8 mouse cellular contexts compared by ENCODE assay signal in the genomic region with DNA sequence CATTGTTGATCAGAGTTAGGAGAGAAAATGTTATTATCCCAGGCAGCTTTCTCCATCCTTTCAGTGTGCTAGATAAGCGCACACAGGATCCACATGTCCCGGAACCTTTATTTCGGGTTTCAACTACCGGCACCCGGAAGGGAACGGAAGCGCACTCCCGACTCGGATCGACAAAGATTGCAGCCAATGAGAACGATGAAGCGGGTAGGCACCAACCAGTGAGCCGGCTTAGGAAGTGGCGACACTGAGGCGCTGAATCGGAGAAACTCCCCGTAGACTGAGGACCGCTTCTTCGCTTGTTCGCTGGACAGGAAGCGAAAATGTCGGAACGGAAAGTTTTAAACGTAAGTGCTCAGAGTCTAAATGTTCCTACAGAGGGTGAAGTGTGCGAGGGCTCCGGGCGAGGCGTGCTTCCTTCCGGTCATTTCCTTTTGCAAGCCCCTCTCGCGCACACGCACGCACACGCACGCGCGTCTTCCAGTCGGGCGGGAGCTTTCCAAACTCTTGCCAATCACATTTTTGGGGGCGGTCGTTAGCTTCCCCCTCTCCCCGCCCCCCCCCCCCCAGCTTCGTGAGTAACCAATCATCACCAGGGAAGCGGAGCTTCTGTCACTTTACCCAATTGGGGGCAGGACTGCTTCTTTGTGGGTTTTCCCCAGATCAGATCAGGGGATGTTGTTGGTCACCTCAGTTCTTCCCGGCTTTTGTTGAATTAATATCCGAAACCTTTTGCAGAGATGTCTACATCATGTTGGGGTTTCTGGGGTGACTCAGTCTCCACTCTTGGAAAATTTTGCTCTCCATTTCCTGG. TPM values are rescaled to one million over a fixed set of nuclear protein-coding genes. Genes with fewer than 3 reads are reported as not detected.
DNase-seq lines count a peak whose midpoint lies in the region; ATAC-seq and TF ChIP-seq lines count a peak whose summit lies in the region.

A gene (plus strand): TSS at position 182 of the 811 bp plus-strand sequence.

- peaks cover 9% of the 10 kb centered on the region for H3K27me3 ChIP-seq in G1E (ENCODE audit: insufficient read depth, low read length)
- H3K27me3 ChIP-seq in forebrain, embryonic 16.5 days (replicated peaks; ENCODE audit: control insufficient read depth, insufficient read depth, low read length), result no peaks in the 10 kb centered on the region; the same call in 1 of the 2 replicates
- no peaks in the 10 kb centered on the region for H3K27me3 ChIP-seq in lung, embryonic 14.5 days (ENCODE audit: insufficient read depth, low read length)
- H3K27me3 ChIP-seq in thymus, adult 2 months (ENCODE audit: control insufficient read depth, insufficient read depth, low read length), result no peaks in the 10 kb centered on the region

- H3K9me3 ChIP-seq in G1E (replicated peaks), result no peaks in the 10 kb centered on the region
- H3K9me3 ChIP-seq in forebrain, embryonic 16.5 days (ENCODE audit: control insufficient read depth, low read length), result no peaks in the 10 kb centered on the region
- no peaks in the 10 kb centered on the region for H3K9me3 ChIP-seq in lung, embryonic 14.5 days (ENCODE audit: low read depth, low read length)

- peak within 1 kb of the TSS; percentile 71 for H3K4me3 ChIP-seq in G1E (ENCODE audit: low read depth, low read length)
- peak within 1 kb of the TSS; percentile 55 for H3K4me3 ChIP-seq in forebrain, embryonic 16.5 days (replicated peaks; ENCODE audit: low read length)
- H3K4me3 ChIP-seq in layer of hippocampus, adult 2 months, result peak within 1 kb of the TSS; percentile 59
- peak within 1 kb of the TSS; percentile 53 for H3K4me3 ChIP-seq in lung, embryonic 14.5 days (ENCODE audit: low read depth, low read length)
- H3K4me3 ChIP-seq in olfactory bulb, adult 2 months (ENCODE audit: insufficient read depth, low read depth, low read length), result peak within 1 kb of the TSS; percentile 96
- peak within 1 kb of the TSS; percentile 92 for H3K4me3 ChIP-seq in thymus, adult 2 months (ENCODE audit: control insufficient read depth, insufficient read depth, low read length)

- no peak for TF ChIP-seq CTCF in G1E (IDR thresholded peaks at IDR 0.05; ENCODE audit: low read depth, low read length)
- no peak for TF ChIP-seq CTCF in layer of hippocampus, adult 2 months (conservative IDR thresholded peaks at IDR 0.05)
- no peak for TF ChIP-seq CTCF in lung, embryonic 14.5 days (IDR thresholded peaks at IDR 0.05; ENCODE audit: low read depth)
- TF ChIP-seq CTCF in olfactory bulb, adult 2 months (IDR thresholded peaks at IDR 0.05; ENCODE audit: insufficient read depth, low read depth, low read length), result no peak
- TF ChIP-seq CTCF in thymus, adult 2 months (IDR thresholded peaks at IDR 0.05; ENCODE audit: borderline replicate concordance, control insufficient read depth, extremely low read depth, insufficient read depth, low read length, poor library complexity), result 0 out of 2 replicates have a peak, but pooled peaks have one; percentile 26

- H3K27ac ChIP-seq in forebrain, embryonic 16.5 days (ENCODE audit: low read length), result peak within 1 kb of the TSS; percentile 95
- H3K27ac ChIP-seq in layer of hippocampus, adult 2 months, result peak within 1 kb of the TSS; percentile 93
- H3K27ac ChIP-seq in lung, embryonic 14.5 days (ENCODE audit: low read depth), result peak within 1 kb of the TSS; percentile 97
- H3K27ac ChIP-seq in olfactory bulb, adult 2 months (ENCODE audit: insufficient read depth, low read depth, low read length), result peak within 1 kb of the TSS; percentile 99
- H3K27ac ChIP-seq in thymus, adult 2 months (ENCODE audit: control insufficient read depth, insufficient read depth, low read length), result peak within 1 kb of the TSS; percentile 92

- TF ChIP-seq POLR2A in olfactory bulb, adult 2 months (IDR thresholded peaks at IDR 0.05; ENCODE audit: insufficient read depth, low read depth, low read length), result peak; percentile 63; the same call in 1 of the 2 replicates
- TF ChIP-seq POLR2A in thymus, adult 2 months (IDR thresholded peaks at IDR 0.05; ENCODE audit: control insufficient read depth, extremely low read depth, insufficient read depth, low read length, poor library complexity), result peak; percentile 74

- ATAC-seq in G1E (ENCODE audit: extremely low read depth, insufficient number of reproducible peaks, low FRiP score, poor library complexity, severe bottlenecking), result peak; percentile 90
- peak; percentile 93 for ATAC-seq in forebrain, embryonic 16.5 days
- ATAC-seq in lung, embryonic 14.5 days (ENCODE audit: insufficient read depth), result peak; percentile 93

- peak; percentile 99 for DNase-seq in G1E (ENCODE audit: low spot score)
- peak; percentile 91 to 93 for DNase-seq in cerebellum, adult 18-20 months
- DNase-seq in heart, postnatal 36 days, result peak; percentile 93 to 95
- peak; percentile 95 for DNase-seq in layer of hippocampus, adult 2 months (ENCODE audit: low spot score in 2 of 2)
- DNase-seq in lung, embryonic 14.5 days, result peak; percentile 98
- peak; percentile 90 for DNase-seq in thymus, adult 2 months

- H3K4me1 ChIP-seq in G1E (ENCODE audit: insufficient read depth, low read depth, low read length), result peaks cover 62% of the 10 kb centered on the region
- peaks cover 21% of the 10 kb centered on the region for H3K4me1 ChIP-seq in forebrain, embryonic 16.5 days (replicated peaks; ENCODE audit: control insufficient read depth, insufficient read depth, low read length)
- H3K4me1 ChIP-seq in lung, embryonic 14.5 days (ENCODE audit: insufficient read depth), result no peaks in the 10 kb centered on the region
- H3K4me1 ChIP-seq in olfactory bulb, adult 2 months (ENCODE audit: control insufficient read depth, insufficient read depth, low read length), result peaks cover 23% of the 10 kb centered on the region
- H3K4me1 ChIP-seq in thymus, adult 2 months (replicated peaks; ENCODE audit: control insufficient read depth, insufficient read depth, low read length), result peaks cover 10% of the 10 kb centered on the region

- H3K4me2 ChIP-seq in forebrain, embryonic 16.5 days (ENCODE audit: low read length), result peak within 1 kb of the TSS; percentile 61
- H3K4me2 ChIP-seq in lung, embryonic 14.5 days, result peak within 1 kb of the TSS; percentile 85

- H3K9ac ChIP-seq in forebrain, embryonic 16.5 days (replicated peaks; ENCODE audit: low read depth, low read length), result peak within 1 kb of the TSS; percentile 64
- H3K9ac ChIP-seq in lung, embryonic 14.5 days, result peak within 1 kb of the TSS; percentile 58

- intact Hi-C loops in heart, postnatal 36 days (cut with DNase I), result loop anchor here (5.0 kb wide), 3 partner anchors 48 to 257 kb away; a partner anchor contains a TSS

- peaks cover 51% of the 10 kb centered on the region for H3K36me3 ChIP-seq in G1E (replicated peaks)
- no peaks in the 10 kb centered on the region for H3K36me3 ChIP-seq in forebrain, embryonic 16.5 days (ENCODE audit: control insufficient read depth, insufficient read depth)
- H3K36me3 ChIP-seq in lung, embryonic 14.5 days (ENCODE audit: insufficient read depth), result peaks cover 24% of the 10 kb centered on the region; the same call in 1 of the 2 replicates
- no peaks in the 10 kb centered on the region; the same call in 1 of the 2 replicates for H3K36me3 ChIP-seq in thymus, adult 2 months (ENCODE audit: control insufficient read depth, insufficient read depth, low read length)

- under 1% methylated on average over 46 of the region's 46 CpGs for WGBS in forebrain, embryonic 16.5 days
- under 1% methylated on average over 45 of the region's 46 CpGs for WGBS in lung, embryonic 14.5 days
- under 1% methylated on average over 45 of the region's 46 CpGs for WGBS in olfactory bulb, adult 2 months
- WGBS in thymus, adult 2 months, result under 1% methylated on average over 46 of the region's 46 CpGs

RNA-seq across cellular contexts. Expression of the gene that starts here (rescaled TPM):
- total RNA-seq in G1E (2014; fragmentation: Nextera tagmentation), result 8.3 and 12.6 TPM in 2 replicates
- total RNA-seq in G1E (2017), result 16.7 and 18.1 TPM in 2 replicates
- 27.8 and 33.5 TPM in 2 replicates for polyA plus RNA-seq in G1E (2012)
- polyA plus RNA-seq in forebrain, embryonic 16.5 days (2015; fragmentation: Nextera tagmentation; extraction: Ambion mirVana), result 26.8 and 27.0 TPM in 2 replicates
- 1 to 10 TPM; 8.8 to 9.5 TPM for total RNA-seq in heart, postnatal 36 days (2021)
- 10 to 100 TPM; 18.1 to 19.0 TPM for total RNA-seq in layer of hippocampus, adult 2 months (2021)
- 21.8 and 22.0 TPM in 2 replicates for polyA plus RNA-seq in lung, embryonic 14.5 days (2014; fragmentation: Nextera tagmentation; extraction: Ambion mirVana)
- not detected in 2 replicates for polyA plus RNA-seq in olfactory bulb, adult 2 months (2012; ENCODE audit: insufficient read depth, insufficient read length, low replicate concordance, missing spikeins)
- 16.9 and 17.3 TPM in 2 replicates for polyA plus RNA-seq in thymus, adult 2 months (2012; rRNA removed)

Comparison
In these comparisons a context has a peak if more than half of its experiments do, and no peak if none do; other contexts are left out.
1. Peak in every context shown above with its lines: DNase-seq, ATAC-seq, H3K4me3 ChIP-seq and H3K27ac ChIP-seq.
2. RNA of the gene that starts here (polyA plus RNA-seq): 27.8 to 33.5 TPM in G1E, 26.8 to 27.0 TPM in forebrain, embryonic 16.5 days, 21.8 to 22.0 TPM in lung, embryonic 14.5 days and 16.9 to 17.3 TPM in thymus, adult 2 months; not detected in olfactory bulb, adult 2 months; every median in the first group is over 10 times any median in the second.